Mouse (Mus musculus) erythroblast, embryonic 14.5 days (primary cell): ENCODE results near the gene Fubp1.

Source experiments
- GATA1 ChIP-seq: IDR thresholded peaks from 2 replicates; pipeline ENCODE4 v1.6.1; 2012; ENCODE audit warnings: low read length, inconsistent platforms, mixed read lengths
- TAL1 ChIP-seq: IDR thresholded peaks from 3 replicates; pipeline ENCODE4 v1.6.1; 2012; ENCODE audit warnings: low read length, inconsistent platforms, mixed read lengths

DNA sequence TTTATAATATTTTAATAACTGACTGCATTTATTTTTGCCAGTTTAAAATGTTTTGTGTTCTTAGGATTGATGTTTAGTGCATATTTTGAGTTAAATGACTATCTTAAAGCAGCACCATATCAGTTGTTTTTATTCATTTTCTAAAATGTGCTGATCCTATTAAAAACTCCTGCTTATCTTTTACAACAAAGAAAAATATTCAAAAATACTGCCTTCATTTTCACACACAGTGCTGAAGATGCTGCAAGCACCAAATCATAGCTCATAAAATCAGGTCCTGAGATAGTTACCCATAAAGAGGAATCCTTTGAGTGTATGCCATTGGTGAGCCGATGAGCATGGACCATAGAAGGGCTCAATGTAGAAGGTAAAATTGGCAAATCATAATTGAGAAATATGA lies 25.0 kb downstream of the Fubp1 start:
- TF ChIP-seq TAL1, result no peak
- no peak for TF ChIP-seq GATA1
